Mouse (Mus musculus): ENCODE measurements around the gene Taar8a.

DNA sequence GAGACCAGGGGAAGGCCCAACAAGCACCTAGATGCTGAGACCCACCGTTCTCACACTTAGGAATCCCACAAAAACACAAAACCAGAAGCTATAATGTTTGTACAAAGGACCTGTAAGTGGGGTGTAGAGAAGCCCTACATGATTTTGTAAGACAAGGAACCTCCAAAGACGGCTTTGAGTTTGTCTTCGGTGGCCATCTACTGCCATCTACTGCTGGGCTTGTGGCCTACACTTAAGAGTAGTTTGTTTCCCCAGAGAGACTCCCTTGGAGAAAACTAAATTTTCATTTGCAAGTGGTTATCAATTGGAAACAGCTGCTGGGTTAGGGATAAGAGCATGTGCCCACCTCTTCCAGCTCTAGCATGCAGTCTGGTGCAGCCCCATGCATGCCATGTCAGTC lies 3.9 kb downstream of the Taar8a start:
- no peak for TF ChIP-seq POLR2A (IDR thresholded peaks at IDR 0.05; ENCODE audit: extremely low read depth, insufficient read depth, low read length)
- TF ChIP-seq CTCF (IDR thresholded peaks at IDR 0.05; ENCODE audit: extremely low read depth, insufficient read depth, low read length), result peak; percentile 78

All from cortical plate, adult 2 months (tissue).